Mouse (Mus musculus): ENCODE measurements around the gene Saa3. TPM values are rescaled to one million over a fixed set of nuclear protein-coding genes. Genes with fewer than 3 reads are reported as not detected.
"Not testable (repeated sequence)": the region's sequence is repeated elsewhere in the genome, so short reads cannot be mapped to it uniquely, and the experiment has no call there.

Gene Saa3
- 3.8 TPM in 1 of 2 replicates, not detected in the other for total RNA-seq (2017)

- ATAC-seq (replicated peaks; ENCODE audit: low read depth, poor library complexity, severe bottlenecking): no peak
Observed at GRCm38 (mm10) chr7:46715600-46715999, at the start of gene Saa3. TSS of gene Saa3 (minus strand) at chr7:46715700.

- no peak for ATAC-seq (replicated peaks; ENCODE audit: low read depth, poor library complexity, severe bottlenecking)
Observed at GRCm38 (mm10) chr7:46764672-46765071, 49.2 kb upstream of the Saa3 start.

DNA sequence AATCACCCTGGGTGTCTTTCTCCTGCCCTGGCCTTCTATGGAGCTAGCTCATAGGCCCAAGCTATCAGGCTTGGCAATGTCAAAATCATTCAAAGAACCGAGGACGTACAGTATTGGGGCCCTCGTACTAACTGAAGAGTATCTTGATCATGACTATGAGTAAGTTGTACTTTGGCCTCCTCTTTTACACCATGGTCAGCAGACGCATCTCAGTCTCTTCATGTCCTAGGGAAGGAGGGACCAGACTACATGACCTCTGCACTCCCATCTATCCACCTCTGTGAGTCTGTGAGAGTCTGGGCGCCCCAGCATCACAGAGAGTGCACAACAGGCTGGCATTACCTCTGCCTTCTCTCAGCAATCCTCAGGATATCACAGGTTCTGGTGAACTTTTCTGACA, 47.1 kb upstream of the Saa3 start:
- no peak for ATAC-seq (replicated peaks; ENCODE audit: low read depth, poor library complexity, severe bottlenecking)

DNA sequence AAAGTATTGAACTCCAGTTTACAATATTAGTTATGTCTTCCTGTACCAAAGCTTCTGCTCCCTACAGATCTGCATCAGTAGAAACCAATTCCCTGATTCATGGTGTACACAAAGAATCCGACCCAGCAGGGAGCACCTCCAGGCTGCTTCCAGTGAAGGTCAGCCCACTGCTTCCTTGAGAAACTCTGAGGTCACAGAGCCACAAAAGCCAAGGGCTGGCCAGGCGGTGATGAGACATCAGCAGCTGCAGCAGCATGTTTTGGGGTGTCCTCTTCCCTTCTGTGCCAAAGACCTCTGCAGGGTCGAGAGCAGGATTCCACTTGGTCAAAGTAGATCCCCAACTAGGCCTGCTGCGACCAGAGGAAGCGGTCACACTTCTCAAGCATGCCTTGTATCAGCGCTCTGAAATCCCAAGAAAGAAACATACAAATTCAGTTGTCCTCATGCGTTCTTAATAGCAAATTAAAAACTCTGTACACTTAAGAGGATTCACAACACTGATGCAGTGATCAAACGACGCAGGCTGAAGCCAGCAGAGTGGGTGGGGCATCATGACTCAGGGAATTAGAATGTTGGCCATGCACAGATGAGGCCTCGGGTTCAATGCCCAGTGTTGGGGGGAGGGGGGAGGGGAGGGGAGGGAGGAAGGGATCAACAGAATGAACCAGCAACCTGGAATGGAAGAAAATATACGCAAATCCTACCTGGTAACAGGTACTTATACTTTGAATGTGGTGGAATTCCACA, 45.7 kb upstream of the Saa3 start:
- no peak for ATAC-seq (replicated peaks; ENCODE audit: low read depth, poor library complexity, severe bottlenecking)

GRCm38 (mm10) chr7:46751490-46751889, 36.0 kb upstream of the Saa3 start, which contains the start of gene Saa2:
TSS of gene Saa2 (plus strand) at chr7:46751790.
- no peak for ATAC-seq (replicated peaks; ENCODE audit: low read depth, poor library complexity, severe bottlenecking)

DNA sequence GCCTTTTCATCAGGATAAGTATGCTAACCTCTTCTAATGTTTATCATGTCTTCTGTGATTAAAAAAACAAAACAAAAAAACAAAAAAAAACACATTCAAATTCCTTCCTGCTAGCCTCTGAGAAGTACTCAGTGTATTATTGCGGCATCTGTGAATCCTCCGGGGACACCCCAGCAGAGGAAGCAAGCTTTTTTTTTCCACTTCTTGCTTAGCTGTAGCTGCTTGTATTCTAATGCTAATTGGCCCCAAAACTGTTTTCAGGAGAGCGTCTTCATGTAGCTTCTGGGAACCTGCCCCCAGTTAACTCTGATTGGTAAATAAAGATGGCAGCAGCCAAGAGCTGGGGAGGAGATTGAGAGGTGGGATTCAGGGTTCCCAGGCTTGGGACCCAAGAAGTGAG, 33.0 kb upstream of the Saa3 start:
- no peak for ATAC-seq (replicated peaks; ENCODE audit: low read depth, poor library complexity, severe bottlenecking)

- no peak for ATAC-seq (replicated peaks; ENCODE audit: low read depth, poor library complexity, severe bottlenecking)
Observed at GRCm38 (mm10) chr7:46746381-46746780, 30.9 kb upstream of the Saa3 start.

DNA sequence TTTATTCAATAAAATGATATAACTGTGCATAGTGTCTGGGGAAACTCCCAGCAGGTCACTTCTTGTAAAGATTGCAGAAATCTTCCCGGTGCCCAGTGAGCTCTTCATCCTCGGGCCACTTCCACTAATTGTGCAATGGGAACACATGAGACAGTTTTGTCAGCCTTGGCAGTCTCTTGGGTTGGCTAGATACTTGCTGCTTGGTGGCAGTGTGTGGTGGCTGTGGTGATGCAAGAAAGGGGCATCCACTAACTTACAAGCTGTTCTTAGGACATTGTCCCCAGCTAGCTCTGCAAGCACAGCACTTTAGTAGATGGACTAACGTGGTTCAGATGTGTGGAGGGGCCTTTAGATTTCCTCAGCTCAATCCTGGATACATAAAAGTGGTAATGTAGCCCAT, 30.3 kb upstream of the Saa3 start:
- ATAC-seq (replicated peaks; ENCODE audit: low read depth, poor library complexity, severe bottlenecking): no peak

DNA sequence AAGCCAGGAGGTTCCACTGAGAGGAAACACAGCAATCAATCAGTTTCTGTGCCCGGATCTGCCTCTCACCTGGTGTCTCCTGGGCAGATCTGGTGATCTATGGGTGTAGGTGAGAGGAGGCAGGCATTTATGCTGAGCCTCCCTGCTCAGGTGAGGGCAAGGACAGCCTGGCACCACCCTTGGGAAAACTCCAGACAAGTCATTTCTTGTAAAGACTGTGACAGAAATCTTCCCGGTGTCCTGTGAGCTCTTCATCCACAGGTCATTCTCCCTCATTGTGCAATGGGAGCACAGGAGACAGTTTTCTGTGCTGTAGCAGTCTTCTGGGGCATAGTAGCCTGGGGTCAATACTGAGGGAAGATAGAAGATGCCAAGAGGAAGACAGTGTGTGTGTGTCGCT, 27.4 kb upstream of the Saa3 start, which contains the start of gene Saa1:
TSS of gene Saa1 (minus strand) at position 101 of the 400 bp plus-strand sequence.
- not testable (repeated sequence) for ATAC-seq (replicated peaks; ENCODE audit: low read depth, poor library complexity, severe bottlenecking)

DNA sequence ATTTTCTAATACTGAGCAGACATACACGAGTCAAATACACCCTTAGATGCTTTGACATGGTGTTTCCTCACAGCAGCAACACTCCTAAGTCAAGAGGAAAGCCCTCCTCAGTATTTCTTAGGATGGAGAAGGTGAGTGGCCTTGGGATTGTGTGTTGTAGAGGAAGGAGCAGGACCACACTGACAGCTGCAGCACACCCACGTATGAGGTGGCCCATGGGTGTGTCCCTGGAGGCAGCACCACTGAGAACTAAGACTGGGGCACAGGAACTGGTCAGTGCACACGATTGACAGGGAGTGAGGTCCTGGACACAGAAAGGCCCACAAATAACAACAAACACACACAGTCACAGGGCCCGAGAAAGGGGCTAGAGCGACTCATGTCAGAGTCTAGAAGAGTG, 24.5 kb upstream of the Saa3 start:
- not testable (repeated sequence) for ATAC-seq (replicated peaks; ENCODE audit: low read depth, poor library complexity, severe bottlenecking)

DNA sequence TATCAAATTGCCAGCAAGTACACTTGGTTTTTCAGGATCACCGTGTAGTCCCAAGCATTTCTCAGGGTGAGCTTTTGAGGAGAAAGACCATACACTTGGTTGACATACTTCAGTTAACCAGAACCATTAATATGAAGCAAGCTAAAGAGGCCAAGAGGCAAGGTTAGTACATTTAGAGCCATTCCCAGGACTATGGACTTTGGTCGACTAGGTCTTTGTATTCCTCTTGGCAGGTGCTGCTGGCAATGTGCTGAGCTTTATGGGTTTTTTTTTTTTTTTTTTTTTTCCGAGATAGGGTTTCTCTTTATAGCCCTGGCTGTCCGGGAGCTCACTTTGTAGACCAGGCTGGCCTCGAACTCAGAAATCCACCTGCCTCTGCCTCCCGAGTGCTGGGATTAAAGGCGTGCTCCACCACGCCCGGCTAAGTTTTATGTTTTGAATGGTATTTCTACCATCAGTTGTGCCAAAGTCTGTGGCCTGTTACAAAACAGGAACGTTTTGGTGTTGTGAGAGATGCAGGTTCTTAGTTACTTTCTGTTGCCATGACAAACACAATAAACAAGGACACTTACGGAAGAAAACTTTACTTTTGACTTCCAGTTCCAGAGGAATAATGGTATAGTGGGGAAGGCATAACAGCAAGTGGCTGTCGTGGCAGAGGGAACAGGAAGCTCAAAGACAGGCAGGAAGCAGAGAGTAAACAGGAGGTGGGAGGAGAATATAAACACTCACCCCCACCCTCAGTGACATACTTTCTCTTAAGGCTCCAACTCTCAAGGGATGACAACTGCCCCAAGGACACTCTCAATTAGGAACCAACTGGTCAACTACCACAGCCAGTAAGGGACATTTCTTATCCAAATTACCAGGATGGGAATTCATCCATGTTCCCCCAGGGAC, 23.3 kb upstream of the Saa3 start:
- ATAC-seq (replicated peaks; ENCODE audit: low read depth, poor library complexity, severe bottlenecking): no peak

- ATAC-seq (replicated peaks; ENCODE audit: low read depth, poor library complexity, severe bottlenecking): no peak; the same call in 1 of the 2 replicates
Observed at GRCm38 (mm10) chr7:46734983-46735382, 19.5 kb upstream of the Saa3 start.

- no peak for ATAC-seq (replicated peaks; ENCODE audit: low read depth, poor library complexity, severe bottlenecking)
Observed at GRCm38 (mm10) chr7:46732458-46732857, 17.0 kb upstream of the Saa3 start, which contains the start of gene Saa4. TSS of gene Saa4 (minus strand) at chr7:46732603.

- ATAC-seq (replicated peaks; ENCODE audit: low read depth, poor library complexity, severe bottlenecking): no peak
Observed at GRCm38 (mm10) chr7:46727584-46727983, 12.1 kb upstream of the Saa3 start.

DNA sequence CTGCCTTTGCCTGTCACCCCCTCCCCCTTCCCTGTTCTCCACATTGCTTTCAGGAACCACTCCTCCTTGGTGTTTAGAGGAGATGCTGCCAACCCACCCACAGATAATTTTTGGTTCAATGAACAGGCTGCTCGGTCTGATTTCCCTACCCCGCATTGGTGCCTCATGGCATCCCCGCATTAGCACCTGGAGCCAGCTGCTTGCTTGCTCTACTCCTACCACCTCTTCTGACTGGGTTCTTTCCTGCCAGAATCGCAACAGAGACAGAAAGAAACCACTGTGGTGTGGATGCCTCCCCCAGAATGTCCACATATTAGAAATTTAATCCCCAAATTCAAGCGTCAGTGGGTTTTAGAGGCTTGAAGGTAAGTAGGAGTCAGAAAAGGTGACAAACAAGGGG, 8.9 kb upstream of the Saa3 start:
- no peak for ATAC-seq (replicated peaks; ENCODE audit: low read depth, poor library complexity, severe bottlenecking)

GRCm38 (mm10) chr7:46723849-46724248, 8.3 kb upstream of the Saa3 start:
- ATAC-seq (replicated peaks; ENCODE audit: low read depth, poor library complexity, severe bottlenecking): no peak

DNA sequence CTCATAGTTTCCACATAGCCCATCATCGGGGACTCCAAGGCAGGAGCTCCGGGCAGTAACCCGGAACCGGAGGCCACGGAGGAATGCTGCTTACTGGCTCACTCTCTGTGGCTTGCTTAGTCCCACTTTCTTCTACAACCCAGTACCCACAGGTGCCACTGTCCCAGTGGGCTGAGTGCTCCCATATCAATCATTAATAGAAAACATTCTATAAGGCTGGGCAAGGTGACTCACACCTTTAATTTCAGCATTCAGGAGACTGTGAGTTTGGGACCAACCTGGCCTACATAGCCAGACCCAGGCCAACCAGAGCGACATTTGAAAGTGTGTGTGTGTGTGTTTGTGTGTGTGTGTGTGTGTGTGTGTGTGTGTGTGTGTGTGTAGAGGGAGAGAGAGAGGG, 7.9 kb upstream of the Saa3 start:
- no peak for ATAC-seq (replicated peaks; ENCODE audit: low read depth, poor library complexity, severe bottlenecking)

DNA sequence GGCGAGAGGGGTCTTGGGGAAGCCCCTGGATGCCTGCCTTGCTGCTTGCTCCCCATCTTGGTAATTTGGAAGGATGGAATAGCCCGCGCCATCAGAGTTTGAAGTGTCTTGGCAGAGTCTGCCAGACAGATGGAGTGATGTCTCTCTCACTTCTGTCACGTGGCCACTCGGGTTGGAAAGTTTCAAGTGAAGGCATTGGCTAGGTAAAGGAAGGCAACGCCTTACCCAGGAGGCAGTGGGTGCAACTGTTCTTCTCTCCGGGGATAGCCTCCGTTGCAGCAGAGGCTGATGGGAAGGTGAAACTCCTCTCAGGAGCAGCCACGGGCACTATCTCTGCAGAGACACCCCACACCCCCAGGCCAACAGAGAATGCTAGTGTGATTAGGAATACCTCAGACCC, 5.0 kb upstream of the Saa3 start:
- ATAC-seq (replicated peaks; ENCODE audit: low read depth, poor library complexity, severe bottlenecking): no peak

- ATAC-seq (replicated peaks; ENCODE audit: low read depth, poor library complexity, severe bottlenecking): no peak
Observed at GRCm38 (mm10) chr7:46719526-46719925, 4.0 kb upstream of the Saa3 start.

DNA sequence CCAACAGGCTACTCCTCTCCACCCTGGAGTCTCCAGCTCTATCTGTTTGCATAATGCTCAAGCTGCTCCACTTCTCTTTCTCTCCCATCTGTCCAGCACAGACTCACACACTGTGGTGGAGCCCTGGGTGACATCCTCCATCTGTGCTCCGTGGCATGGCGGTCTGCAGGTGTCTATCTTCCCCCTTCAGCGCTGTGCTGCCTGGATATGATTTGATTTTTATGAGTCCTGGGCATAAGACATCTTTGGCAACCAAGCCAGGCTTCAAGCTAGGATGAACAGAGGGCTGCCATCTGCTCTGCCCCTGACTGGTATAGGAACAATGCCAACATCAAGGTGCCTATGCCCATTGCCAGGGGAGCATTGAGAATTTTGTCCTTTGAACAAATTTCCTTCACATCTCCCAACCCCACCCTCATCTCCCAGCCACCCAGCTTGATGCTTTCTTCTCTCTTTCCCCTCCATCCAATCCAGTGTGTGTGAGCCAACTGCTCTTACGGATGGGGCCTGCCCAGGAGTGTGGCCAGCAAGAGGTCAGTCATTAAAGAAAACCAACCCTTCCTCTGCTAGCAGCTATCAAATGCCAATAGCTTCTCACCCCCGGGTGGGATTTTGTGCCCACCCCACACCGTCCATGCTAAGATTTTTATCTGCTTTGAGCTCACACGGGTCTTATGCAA, 3.2 kb upstream of the Saa3 start:
- ATAC-seq (replicated peaks; ENCODE audit: low read depth, poor library complexity, severe bottlenecking): no peak
